Mouse (Mus musculus) lung, embryonic 14.5 days (tissue): Measurements from ENCODE around the gene Tpt1. TPM values are rescaled to one million over a fixed set of nuclear protein-coding genes. Genes with fewer than 3 reads are reported as not detected.
"Not testable (repeated sequence)": the region's sequence is repeated elsewhere in the genome, so short reads cannot be mapped to it uniquely, and the experiment has no call there.

ENCODE experiments used
- ATAC-seq: fragments of 200-750 bp; cut with Nextera tagmentation; 2 replicates; pipeline ENCODE4 v1.8.0; 2017; ENCODE audit warnings: mild to moderate bottlenecking, moderate TSS enrichment, moderate library complexity; ENCODE audit not compliant: insufficient read depth
- DNase-seq: peaks from one replicate; pipeline ENCODE4 v3.0.0-alpha.2; 2015
- H3K27ac ChIP-seq: fragments of 300-500 bp; sonication (generic); 2 replicates; pipeline ENCODE4 v1.5.1; 2014; ENCODE audit warnings: low read depth, mild to moderate bottlenecking, moderate library complexity
- H3K27me3 ChIP-seq: fragments of 300-500 bp; sonication (generic); 2 replicates; pipeline ENCODE4 v1.6.1; 2014; ENCODE audit warnings: low read length, control low read depth; ENCODE audit not compliant: insufficient read depth
- H3K36me3 ChIP-seq: fragments of 300-500 bp; sonication (generic); 2 replicates; pipeline ENCODE4 v1.6.1; 2014; ENCODE audit warnings: control low read depth; ENCODE audit not compliant: insufficient read depth
- H3K4me1 ChIP-seq: fragments of 300-500 bp; sonication (generic); 2 replicates; pipeline ENCODE4 v1.6.1; 2014; ENCODE audit warnings: antibody characterized with exemption, control low read depth; ENCODE audit not compliant: insufficient read depth
- H3K4me2 ChIP-seq: fragments of 300-500 bp; sonication (generic); 2 replicates; pipeline ENCODE4 v1.6.1; 2014; ENCODE audit warnings: mild to moderate bottlenecking
- H3K4me3 ChIP-seq: fragments of 300-500 bp; sonication (generic); 2 replicates; pipeline ENCODE4 v1.5.1; 2014; ENCODE audit warnings: low read depth, low read length
- H3K9ac ChIP-seq: fragments of 300-500 bp; sonication (generic); 2 replicates; pipeline ENCODE4 v1.6.1; 2014
- H3K9me3 ChIP-seq: fragments of 300-500 bp; sonication (generic); 2 replicates; pipeline ENCODE4 v1.6.1; 2016; ENCODE audit warnings: low read depth, low read length, control low read depth
- CTCF ChIP-seq: IDR thresholded peaks from 2 replicates; pipeline ENCODE4 v1.5.1; 2016; ENCODE audit warnings: antibody characterized with exemption, low read depth
- WGBS: fragments of 180-500 bp; shearing (Covaris S2); extraction: QIAGEN DNeasy Blood & Tissue Kit; methylation state at CpG from one replicate; pipeline ENCODE4 v1.1.7; 2014; 5-methylcytosine and 5-hydroxymethylcytosine counted together
- polyA plus RNA-seq: library from polyadenylated mRNA; unstranded; fragments of >200 nt; fragmentation: Nextera tagmentation; extraction: Ambion mirVana; gene quantifications from 2 replicates; pipeline ENCODE4 v1.2.1, GENCODE M21; 2014

Tpt1 gene
- polyA plus RNA-seq, 1 experiment from 2014 or later = 1,140 TPM

DNA sequence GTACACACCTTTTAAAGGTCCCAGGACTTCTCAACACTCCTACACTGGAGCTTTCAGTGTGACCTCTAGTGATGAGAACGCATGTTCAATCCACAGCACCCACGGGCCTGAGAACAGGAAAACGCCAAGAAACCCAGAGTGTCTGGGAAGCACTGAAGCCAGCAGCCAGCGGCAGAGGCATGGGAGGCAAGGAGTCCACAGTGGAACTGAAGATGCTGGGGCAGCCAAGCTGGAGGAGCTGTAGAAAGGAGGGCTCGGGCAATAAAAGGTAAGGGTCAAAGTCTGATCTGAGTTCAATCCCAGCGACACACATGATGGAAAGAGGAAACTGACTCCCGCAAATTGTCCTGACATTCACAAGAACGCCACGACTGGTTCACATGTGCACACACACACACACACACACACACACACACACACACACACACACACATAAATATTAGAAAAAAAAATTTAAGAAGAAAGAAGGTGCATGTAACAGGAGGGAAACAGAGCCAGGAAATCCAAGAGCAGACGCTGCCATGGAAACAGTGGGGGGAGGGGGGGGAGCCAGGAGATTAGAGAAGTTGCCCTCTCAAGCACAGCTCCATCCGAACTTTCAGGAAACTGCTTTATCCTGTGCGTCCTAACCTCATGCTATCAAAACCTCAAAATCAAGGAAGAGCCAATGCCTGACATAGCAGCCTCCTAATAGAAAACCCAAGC is 11.2 kb upstream of the Tpt1 start:
- 7% methylated on average over 12 of the region's 12 CpGs for WGBS

DNA sequence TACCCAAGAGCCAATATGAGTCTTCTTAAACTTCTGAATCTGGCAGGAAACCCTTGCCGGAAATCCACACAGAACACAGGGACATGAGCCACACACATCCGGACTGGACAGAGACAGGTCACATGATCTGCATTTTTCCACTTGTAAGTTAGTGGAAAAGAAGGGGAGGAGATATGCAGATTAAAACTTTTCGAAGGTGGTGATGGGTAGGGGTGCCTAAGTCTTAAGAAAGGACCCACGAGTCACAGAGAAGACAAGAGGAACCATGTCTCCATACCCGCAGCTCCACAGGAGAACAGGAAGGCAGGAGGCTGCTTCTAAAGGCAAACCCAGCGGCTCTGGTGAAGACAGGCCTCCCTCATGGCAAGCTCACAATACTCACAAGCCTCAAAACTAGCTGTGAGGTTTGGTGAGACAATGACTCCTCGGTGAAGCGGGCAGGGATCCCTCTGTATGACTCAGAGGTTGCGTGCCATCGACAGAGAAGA is 10.6 kb upstream of the Tpt1 start:
- WGBS = 0% methylated on average over 10 of the region's 10 CpGs
- Histone ChIP-seq H3K27me3 (no peaks in the 10 kb centered on the region), H3K4me2 (peak overlapping the region; percentile 99), H3K4me1 (peaks cover 19% of the 10 kb centered on the region; the same call in 1 of the 2 replicates), H3K27ac (peak overlapping the region; percentile 99), H3K4me3 (peak overlapping the region; percentile 47), H3K9ac (peak overlapping the region; percentile 77), H3K36me3 (no peaks in the 10 kb centered on the region), H3K9me3 (no peaks in the 10 kb centered on the region)
- peak; percentile 94 for DNase-seq
- no peak for TF ChIP-seq CTCF
- ATAC-seq = peak; percentile 92

More for the DNA sequence above, 11.2 kb upstream of the Tpt1 start:
- TF ChIP-seq CTCF = no peak
- H3K4me2 ChIP-seq = peak overlapping the region; percentile 99
- no peaks in the 10 kb centered on the region for H3K27me3 ChIP-seq
- ATAC-seq (peak; percentile 48), DNase-seq (no peak)
- H3K27ac ChIP-seq = peak overlapping the region; percentile 99
- H3K4me1 ChIP-seq = peaks cover 19% of the 10 kb centered on the region; the same call in 1 of the 2 replicates
- H3K36me3 ChIP-seq = no peaks in the 10 kb centered on the region
- peak overlapping the region; percentile 77 for H3K9ac ChIP-seq
- peak overlapping the region; percentile 47 for H3K4me3 ChIP-seq
- no peaks in the 10 kb centered on the region for H3K9me3 ChIP-seq

DNA sequence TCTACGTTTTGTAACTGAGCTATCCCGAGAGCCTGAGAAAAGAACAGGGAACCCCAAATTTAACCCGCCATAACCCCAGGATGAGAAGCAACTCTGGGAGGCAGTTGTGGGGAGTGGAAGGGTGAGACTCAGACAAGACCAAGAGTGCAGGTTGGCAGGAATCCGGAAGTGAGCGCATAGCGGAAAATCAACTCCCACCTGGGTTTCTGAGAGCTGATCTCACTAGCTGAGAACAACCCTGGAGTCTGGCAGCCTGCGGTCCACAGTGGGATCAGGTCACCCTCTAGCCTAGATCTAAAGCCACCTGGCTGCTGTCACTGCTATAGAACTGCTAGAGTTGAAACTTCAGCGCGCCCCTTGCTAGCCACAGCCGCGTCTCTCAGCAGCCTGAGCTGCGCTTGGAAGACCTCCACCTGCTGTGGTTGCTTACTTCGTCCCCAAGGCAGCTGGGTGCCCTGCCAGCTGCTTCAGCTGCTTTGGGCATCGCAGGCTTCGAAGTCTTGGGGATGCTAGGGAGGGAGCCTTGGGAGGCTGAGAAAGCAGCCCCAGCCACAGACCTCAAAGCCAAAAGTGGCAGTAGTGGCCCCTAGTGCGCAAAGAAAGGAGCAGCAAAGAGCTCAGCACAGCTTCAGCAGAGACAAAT is 10.0 kb upstream of the Tpt1 start:
- Histone ChIP-seq H3K4me3 (peak overlapping the region; percentile 47), H3K9ac (peak overlapping the region; percentile 77), H3K4me1 (peaks cover 19% of the 10 kb centered on the region; the same call in 1 of the 2 replicates), H3K27ac (peak overlapping the region; percentile 99), H3K27me3 (no peaks in the 10 kb centered on the region), H3K9me3 (no peaks in the 10 kb centered on the region), H3K4me2 (peak overlapping the region; percentile 99), H3K36me3 (no peaks in the 10 kb centered on the region)
- ATAC-seq (peak; percentile 45), DNase-seq (peak; percentile 83)
- TF ChIP-seq CTCF = peak; percentile 31; the same call in 1 of the 2 replicates
- under 1% methylated on average over 16 of the region's 16 CpGs for WGBS

DNA sequence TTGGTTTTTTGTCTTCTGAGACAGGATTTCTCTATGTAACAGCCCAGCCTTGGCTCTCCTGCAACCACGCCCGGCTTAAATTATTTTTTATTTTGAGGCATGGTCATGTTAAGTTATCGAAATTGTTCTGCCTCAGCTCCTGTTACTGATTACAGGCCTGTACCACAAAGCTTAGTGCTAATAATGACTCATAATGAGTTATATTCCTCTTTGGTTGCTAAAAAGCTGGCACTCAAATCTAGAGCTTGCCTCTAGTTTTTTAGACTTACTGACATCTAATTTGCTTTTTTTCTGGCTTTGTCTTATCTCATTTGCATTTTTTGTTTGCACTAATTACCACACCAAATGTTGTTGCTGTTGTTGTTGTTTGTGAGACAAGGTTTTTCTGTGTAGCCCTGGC is 8.3 kb upstream of the Tpt1 start:
- no peak overlapping the region for H3K9ac ChIP-seq
- no peaks in the 10 kb centered on the region for H3K27me3 ChIP-seq
- H3K9me3 ChIP-seq = no peaks in the 10 kb centered on the region
- 86% methylated on average over 3 of the region's 3 CpGs for WGBS
- no peaks in the 10 kb centered on the region for H3K36me3 ChIP-seq
- H3K4me3 ChIP-seq = no peak overlapping the region
- peaks cover 19% of the 10 kb centered on the region; the same call in 1 of the 2 replicates for H3K4me1 ChIP-seq
- ATAC-seq (no peak), DNase-seq (no peak)
- H3K27ac ChIP-seq = 0 out of 2 replicates have a peak overlapping the region, but pooled peaks have one; percentile 4
- H3K4me2 ChIP-seq = no peak overlapping the region
- no peak for TF ChIP-seq CTCF

DNA sequence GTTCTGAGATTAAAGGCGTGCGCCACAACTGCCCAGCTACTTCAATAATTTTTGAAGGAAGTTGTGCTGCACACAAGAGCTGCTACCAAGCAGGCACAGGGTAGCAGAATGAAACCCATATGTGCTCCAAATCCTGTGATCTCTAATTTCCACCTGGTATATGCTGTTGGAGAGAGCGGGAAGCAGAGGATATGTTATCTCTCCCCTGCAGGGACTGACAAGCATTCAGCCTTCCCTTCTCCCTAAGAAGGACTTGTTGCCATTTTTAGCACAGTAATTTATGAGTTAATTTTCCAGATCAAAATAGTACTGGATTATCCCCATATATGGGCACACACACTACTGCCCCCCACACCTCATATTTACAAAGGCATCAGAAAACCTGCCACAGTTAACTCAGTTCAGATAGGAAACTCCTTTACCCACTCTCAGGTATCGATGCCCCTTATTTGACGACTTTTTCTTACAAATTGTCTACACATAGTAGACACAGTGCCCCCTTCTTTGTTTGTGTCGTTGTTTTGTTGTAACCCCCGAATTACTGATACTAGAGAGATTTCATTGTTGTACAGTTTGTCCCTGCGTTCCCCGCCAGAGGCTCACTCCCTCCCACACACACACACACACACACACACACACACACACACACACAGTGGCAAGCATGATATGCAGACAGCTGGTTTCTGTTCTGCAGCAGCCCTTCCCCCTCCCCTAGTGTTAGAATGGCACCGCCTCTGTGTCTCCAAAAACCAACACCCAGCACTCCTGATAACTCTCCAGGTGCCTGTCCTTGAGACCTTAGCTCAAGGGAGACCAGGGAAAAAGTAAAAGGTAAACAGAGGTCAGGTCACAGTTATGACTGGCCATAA is 7.6 kb upstream of the Tpt1 start:
- ATAC-seq = peak; percentile 11; the same call in 1 of the 2 replicates
- no peak overlapping the region for H3K4me3 ChIP-seq
- DNase-seq = peak; percentile 81
- no peaks in the 10 kb centered on the region for H3K9me3 ChIP-seq
- peak overlapping the region; percentile 37; the same call in 1 of the 2 replicates for H3K27ac ChIP-seq
- no peaks in the 10 kb centered on the region for H3K27me3 ChIP-seq
- peak overlapping the region; percentile 22 for H3K9ac ChIP-seq
- 48% methylated on average over 10 of the region's 10 CpGs for WGBS
- H3K36me3 ChIP-seq = no peaks in the 10 kb centered on the region
- peak overlapping the region; percentile 43 for H3K4me2 ChIP-seq
- peaks cover 19% of the 10 kb centered on the region; the same call in 1 of the 2 replicates for H3K4me1 ChIP-seq
- no peak; the same call in 1 of the 2 replicates for TF ChIP-seq CTCF

DNA sequence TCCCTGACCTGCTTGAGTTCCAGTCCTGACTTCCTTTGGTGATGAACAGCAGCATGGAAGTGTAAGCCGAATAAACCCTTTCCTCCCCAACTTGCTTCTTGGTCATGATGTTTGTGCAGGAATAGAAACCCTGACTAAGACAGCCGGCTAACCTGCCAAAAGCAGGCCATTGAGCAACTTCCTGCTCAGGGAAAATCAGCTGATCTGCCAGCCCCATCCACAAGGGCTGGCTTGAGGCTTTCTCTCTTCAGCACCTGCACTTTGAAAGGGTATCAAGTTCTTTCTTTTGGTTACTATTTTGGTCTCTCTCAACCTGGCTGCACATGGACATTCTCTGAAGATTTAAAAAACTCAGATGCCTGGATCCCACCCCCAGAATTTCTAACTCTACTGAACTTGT is 3.1 kb upstream of the Tpt1 start:
- not testable (repeated sequence) for H3K36me3 ChIP-seq, ATAC-seq, H3K27me3 ChIP-seq, H3K9ac ChIP-seq, H3K9me3 ChIP-seq, H3K4me2 ChIP-seq, H3K27ac ChIP-seq, DNase-seq, H3K4me3 ChIP-seq
- peaks cover 11% of the 10 kb centered on the region; the same call in 1 of the 2 replicates for H3K4me1 ChIP-seq
- WGBS = 21% methylated on average over 1 of the region's 2 CpGs
